Mouse (Mus musculus) lung, postnatal 0 days (tissue): Measurements from ENCODE around the gene Trmt61a.

Experiments
- CTCF ChIP-seq: IDR thresholded peaks from 2 replicates; pipeline ENCODE4 v1.5.1; 2016; ENCODE audit warnings: antibody characterized with exemption, mild to moderate bottlenecking
- EP300 ChIP-seq: IDR thresholded peaks from 2 replicates; pipeline ENCODE4 v1.6.1; 2016; ENCODE audit warnings: antibody characterized with exemption, mild to moderate bottlenecking, control low read depth

GRCm38 (mm10) chr12:111720222-111720621 lies 42.3 kb downstream of the Trmt61a start:
- TF ChIP-seq CTCF (no peak), EP300 (no peak)
